Mouse (Mus musculus) CD4-positive, CD25-positive, alpha-beta regulatory T cell, adult 2 months (primary cell): ENCODE data around the gene Gpr15.
A peak's percentile ranks its signal among the peaks of the same experiment; 100 is the strongest.

Experiments
- DNase-seq: peaks from one replicate; pipeline ENCODE4 v3.0.0-alpha.2; 2012; ENCODE audit warnings: low read depth, low spot score

Gpr15 gene

GRCm38 (mm10) chr16:58702329-58702932 lies 16.4 kb downstream of the Gpr15 start:
- peak; percentile 37 for DNase-seq

GRCm38 (mm10) chr16:58701779-58702178 lies 17.1 kb downstream of the Gpr15 start:
- peak; percentile 74 for DNase-seq

- no peak for DNase-seq
These were observed 17.9 kb downstream of the Gpr15 start for GRCm38 (mm10) chr16:58700816-58701424.

GRCm38 (mm10) chr16:58700174-58700573 lies 18.7 kb downstream of the Gpr15 start:
- no peak for DNase-seq

GRCm38 (mm10) chr16:58697261-58697660 lies 21.6 kb downstream of the Gpr15 start:
- no peak for DNase-seq

GRCm38 (mm10) chr16:58696796-58697195 lies 22.1 kb downstream of the Gpr15 start:
- peak; percentile 58 for DNase-seq

- DNase-seq = peak; percentile 49
These were observed 24.8 kb downstream of the Gpr15 start for GRCm38 (mm10) chr16:58694091-58694490.

GRCm38 (mm10) chr16:58690322-58690732 lies 28.5 kb downstream of the Gpr15 start:
- DNase-seq = peak; percentile 53

GRCm38 (mm10) chr16:58689555-58690169 lies 29.2 kb downstream of the Gpr15 start:
- no peak for DNase-seq

GRCm38 (mm10) chr16:58688534-58688933 lies 30.3 kb downstream of the Gpr15 start:
- no peak for DNase-seq

- DNase-seq = peak; percentile 57
These were observed 33.0 kb downstream of the Gpr15 start for GRCm38 (mm10) chr16:58685548-58686537.

- peak; percentile 44 for DNase-seq
These were observed 34.3 kb downstream of the Gpr15 start for GRCm38 (mm10) chr16:58684537-58684936.

- no peak for DNase-seq
These were observed 35.0 kb downstream of the Gpr15 start for GRCm38 (mm10) chr16:58683911-58684310.

GRCm38 (mm10) chr16:58682870-58683269 lies 36.0 kb downstream of the Gpr15 start:
- no peak for DNase-seq

GRCm38 (mm10) chr16:58682046-58682445 lies 36.8 kb downstream of the Gpr15 start:
- no peak for DNase-seq

- DNase-seq = peak; percentile 46
These were observed 40.2 kb downstream of the Gpr15 start for GRCm38 (mm10) chr16:58678660-58679059.

GRCm38 (mm10) chr16:58677491-58677890 lies 41.4 kb downstream of the Gpr15 start:
- no peak for DNase-seq

GRCm38 (mm10) chr16:58676633-58677032 lies 42.2 kb downstream of the Gpr15 start:
- no peak for DNase-seq

GRCm38 (mm10) chr16:58676156-58676555 lies 42.7 kb downstream of the Gpr15 start:
- no peak for DNase-seq

- no peak for DNase-seq
These were observed 43.6 kb downstream of the Gpr15 start for GRCm38 (mm10) chr16:58675256-58675655.

GRCm38 (mm10) chr16:58673811-58674410 lies 45.0 kb downstream of the Gpr15 start:
- DNase-seq = no peak
